Comparison of ENCODE assay signal across 8 mouse cellular contexts in genomic region chr1:93825105-93825674, GRCm38 (mm10). TPM values are rescaled to one million over a fixed set of nuclear protein-coding genes. Genes with fewer than 3 reads are reported as not detected.
DNase-seq lines count a peak whose midpoint lies in the region; ATAC-seq and TF ChIP-seq lines count a peak whose summit lies in the region.

No protein-coding gene starts in this region.

- peak; percentile 70; the same call in 1 of the 2 replicates for TF ChIP-seq POLR2A in brain, embryonic 14.5 days (IDR thresholded peaks at IDR 0.05; ENCODE audit: borderline replicate concordance, extremely low read depth, insufficient read depth, insufficient read length, poor library complexity, severe bottlenecking)
- peak; percentile 93 for TF ChIP-seq POLR2A in liver, adult 2 months (IDR thresholded peaks at IDR 0.05; ENCODE audit: extremely low read depth, insufficient read depth, low read length)
- peak; percentile 98 for TF ChIP-seq POLR2A in myocyte (IDR thresholded peaks at IDR 0.05; ENCODE audit: insufficient read length, low read depth)

- TF ChIP-seq CTCF in C2C12 (IDR thresholded peaks at IDR 0.05; ENCODE audit: control insufficient read depth, insufficient read depth, insufficient read length): no peak
- TF ChIP-seq CTCF in brain, embryonic 14.5 days (IDR thresholded peaks at IDR 0.05; ENCODE audit: borderline replicate concordance, extremely low read depth, insufficient read depth, insufficient read length): no peak
- TF ChIP-seq CTCF in liver, adult 2 months (IDR thresholded peaks at IDR 0.05; ENCODE audit: low read depth, low read length): no peak

- H3K9ac ChIP-seq in heart, embryonic 11.5 days (ENCODE audit: low read depth, low read length): peak overlapping the region; percentile 77
- H3K9ac ChIP-seq in kidney, embryonic 16.5 days (replicated peaks; ENCODE audit: low read length): peak overlapping the region; percentile 68
- H3K9ac ChIP-seq in liver, adult 2 months (ENCODE audit: low read depth, low read length): peak overlapping the region; percentile 79

- peaks cover 40% of the 10 kb centered on the region for H3K4me1 ChIP-seq in erythroblast, embryonic 14.5 days (ENCODE audit: control insufficient read depth)
- H3K4me1 ChIP-seq in heart, embryonic 11.5 days (ENCODE audit: control insufficient read depth, insufficient read depth, low read length): peaks cover 7% of the 10 kb centered on the region
- peaks cover 6% of the 10 kb centered on the region; the same call in 1 of the 2 replicates for H3K4me1 ChIP-seq in kidney, embryonic 16.5 days (ENCODE audit: insufficient read depth, low read length)
- peaks cover 2% of the 10 kb centered on the region; the same call in 1 of the 2 replicates for H3K4me1 ChIP-seq in liver, adult 2 months (ENCODE audit: control insufficient read depth, insufficient read depth, low read length)

- H3K79me3 ChIP-seq in C2C12 (ENCODE audit: low read depth): no peaks in the 10 kb centered on the region

- H3ac ChIP-seq in C2C12 (ENCODE audit: control insufficient read depth, insufficient read length, low read depth) (peak overlapping the region; percentile 94), myocyte (ENCODE audit: control insufficient read depth, insufficient read length) (peak overlapping the region; percentile 1)

- ATAC-seq in heart, embryonic 11.5 days (replicated peaks; ENCODE audit: insufficient number of reproducible peaks, low FRiP score, low TSS enrichment): peak; percentile 95
- ATAC-seq in kidney, embryonic 16.5 days (ENCODE audit: low FRiP score, low TSS enrichment): peak; percentile 98

- WGBS in heart, embryonic 11.5 days (ENCODE audit: insufficient replicate concordance): under 1% methylated on average over 30 of the region's 30 CpGs
- WGBS in kidney, embryonic 16.5 days: 0% methylated on average over 30 of the region's 30 CpGs
- WGBS in liver, adult 2 months: under 1% methylated on average over 30 of the region's 30 CpGs

- peak overlapping the region; percentile 93 for H3K27ac ChIP-seq in heart, embryonic 11.5 days (ENCODE audit: low read depth, low read length)
- H3K27ac ChIP-seq in kidney, embryonic 16.5 days (ENCODE audit: low read length): peak overlapping the region; percentile 94
- peak overlapping the region; percentile 85 for H3K27ac ChIP-seq in liver, adult 2 months (replicated peaks; ENCODE audit: insufficient read depth, low read depth, low read length)

- peak; percentile 99 for DNase-seq in brain, embryonic 14.5 days (ENCODE audit: low read depth)
- DNase-seq in liver, adult 2 months (ENCODE audit: extremely low read depth, low read depth, low spot score): peak; percentile 94
- peak; percentile 99 for DNase-seq in splenic B cell, adult 2 months (ENCODE audit: low read depth, low spot score)

- peak overlapping the region; percentile 89 for H3K4me2 ChIP-seq in heart, embryonic 11.5 days
- peak overlapping the region; percentile 85 for H3K4me2 ChIP-seq in kidney, embryonic 16.5 days (replicated peaks; ENCODE audit: low read depth, low read length)
- peak overlapping the region; percentile 98 for H3K4me2 ChIP-seq in myocyte (ENCODE audit: low read depth)

- H3K79me2 ChIP-seq in C2C12 (ENCODE audit: control insufficient read depth, insufficient read depth) (no peaks in the 10 kb centered on the region), myocyte (ENCODE audit: control insufficient read depth, insufficient read depth) (no peaks in the 10 kb centered on the region)
- H3K79me2 ChIP-seq in liver, adult 2 months (ENCODE audit: control insufficient read depth, insufficient read depth, low read length): no peaks in the 10 kb centered on the region

- H3K36me3 ChIP-seq in C2C12 (ENCODE audit: control insufficient read depth, insufficient read depth) (peaks cover 7% of the 10 kb centered on the region), myocyte (ENCODE audit: control insufficient read depth, insufficient read depth) (no peaks in the 10 kb centered on the region)
- peaks cover 46% of the 10 kb centered on the region for H3K36me3 ChIP-seq in erythroblast, embryonic 14.5 days (ENCODE audit: control insufficient read depth)
- H3K36me3 ChIP-seq in heart, embryonic 11.5 days (ENCODE audit: control insufficient read depth, insufficient read depth, low read length): peaks cover 7% of the 10 kb centered on the region; the same call in 1 of the 2 replicates
- H3K36me3 ChIP-seq in kidney, embryonic 16.5 days (ENCODE audit: insufficient read depth, low read length): peaks cover 9% of the 10 kb centered on the region; the same call in 1 of the 2 replicates
- peaks cover 2% of the 10 kb centered on the region; the same call in 1 of the 2 replicates for H3K36me3 ChIP-seq in liver, adult 2 months (ENCODE audit: control insufficient read depth, insufficient read depth, low read length)
- no peaks in the 10 kb centered on the region for H3K36me3 ChIP-seq in splenic B cell, adult 2 months (ENCODE audit: control insufficient read depth, insufficient read depth, low read length, poor library complexity, severe bottlenecking)

- H3K27me3 ChIP-seq in C2C12 (ENCODE audit: control insufficient read depth, insufficient read depth, insufficient read length) (no peaks in the 10 kb centered on the region), myocyte (ENCODE audit: control insufficient read depth, insufficient read depth, insufficient read length) (no peaks in the 10 kb centered on the region)
- H3K27me3 ChIP-seq in erythroblast, embryonic 14.5 days (ENCODE audit: control insufficient read depth): no peaks in the 10 kb centered on the region
- no peaks in the 10 kb centered on the region for H3K27me3 ChIP-seq in heart, embryonic 11.5 days (ENCODE audit: control insufficient read depth, insufficient read depth, low read length)
- no peaks in the 10 kb centered on the region for H3K27me3 ChIP-seq in kidney, embryonic 16.5 days (ENCODE audit: insufficient read depth, low read length)
- H3K27me3 ChIP-seq in liver, adult 2 months (ENCODE audit: control insufficient read depth, insufficient read depth, low read length): no peaks in the 10 kb centered on the region
- no peaks in the 10 kb centered on the region for H3K27me3 ChIP-seq in splenic B cell, adult 2 months (ENCODE audit: control insufficient read depth, insufficient read depth, low read length, poor library complexity, severe bottlenecking)

- no peaks in the 10 kb centered on the region for H3K9me3 ChIP-seq in erythroblast, embryonic 14.5 days (ENCODE audit: control insufficient read depth, low read length)
- H3K9me3 ChIP-seq in heart, embryonic 11.5 days (replicated peaks; ENCODE audit: control insufficient read depth, low read length): no peaks in the 10 kb centered on the region
- H3K9me3 ChIP-seq in kidney, embryonic 16.5 days (ENCODE audit: low read length): no peaks in the 10 kb centered on the region

- H3K4me3 ChIP-seq in C2C12 (ENCODE audit: insufficient read depth, poor library complexity, severe bottlenecking) (peak overlapping the region; percentile 35), myocyte (peak overlapping the region; percentile 49)
- peak overlapping the region; percentile 75 for H3K4me3 ChIP-seq in erythroblast, embryonic 14.5 days (replicated peaks)
- peak overlapping the region; percentile 61 for H3K4me3 ChIP-seq in heart, embryonic 11.5 days (ENCODE audit: low read depth, low read length)
- peak overlapping the region; percentile 56 for H3K4me3 ChIP-seq in kidney, embryonic 16.5 days (ENCODE audit: low read length)
- H3K4me3 ChIP-seq in liver, adult 2 months (ENCODE audit: insufficient read depth, low read depth, low read length): peak overlapping the region; percentile 71

TF ChIP-seq in C2C12, 6 proteins besides CTCF, POLR2A, EP300 and RAD21 (continues in another document):
- TF ChIP-seq MAX (IDR thresholded peaks at IDR 0.05): peak; percentile 38

TF ChIP-seq in myocyte, 11 proteins besides CTCF, POLR2A, EP300 and RAD21 (continues in another document):
- no peak for TF ChIP-seq CEBPB (IDR thresholded peaks at IDR 0.05; ENCODE audit: insufficient read depth, poor library complexity, severe bottlenecking)

RNA-seq across cellular contexts. Expression of gene D2hgdh, which starts 0.5 kb away (rescaled TPM):
- 6.6 TPM for polyA plus RNA-seq in C2C12 (2012; fragmentation: generic; extraction: Trizol)
- 23.2 and 24.2 TPM in 2 replicates for polyA plus RNA-seq in brain, embryonic 14.5 days (2012; rRNA removed)
- polyA plus RNA-seq in erythroblast, embryonic 14.5 days (2012): 0.13 and 0.14 TPM in 2 replicates
- polyA plus RNA-seq in heart, embryonic 11.5 days (2014; fragmentation: Nextera tagmentation; extraction: Ambion mirVana): 12.0 and 12.9 TPM in 2 replicates
- 19.2 and 22.3 TPM in 2 replicates for polyA plus RNA-seq in kidney, embryonic 16.5 days (2015; fragmentation: Nextera tagmentation; extraction: Ambion mirVana)
- 23.4 and 24.8 TPM in 2 replicates for total RNA-seq in liver, adult 2 months (2014; rRNA removed)
- 26.1 and 27.8 TPM in 2 replicates for polyA plus RNA-seq in liver, adult 2 months (2012; rRNA removed)
- 7.6 TPM for polyA plus RNA-seq in myocyte (2012; fragmentation: generic; extraction: Trizol)

RNA-seq across cellular contexts. Expression of gene Ing5, which starts 21.4 kb away (rescaled TPM):
- polyA plus RNA-seq in C2C12 (2012; fragmentation: generic; extraction: Trizol): 6.1 TPM
- polyA plus RNA-seq in brain, embryonic 14.5 days (2012; rRNA removed): 9.0 and 10.2 TPM in 2 replicates
- 0.26 and 0.33 TPM in 2 replicates for polyA plus RNA-seq in erythroblast, embryonic 14.5 days (2012)
- 14.4 and 15.5 TPM in 2 replicates for polyA plus RNA-seq in heart, embryonic 11.5 days (2014; fragmentation: Nextera tagmentation; extraction: Ambion mirVana)
- polyA plus RNA-seq in kidney, embryonic 16.5 days (2015; fragmentation: Nextera tagmentation; extraction: Ambion mirVana): 20.6 TPM in 2 replicates
- 4.4 and 5.5 TPM in 2 replicates for total RNA-seq in liver, adult 2 months (2014; rRNA removed)
- 2.2 and 2.7 TPM in 2 replicates for polyA plus RNA-seq in liver, adult 2 months (2012; rRNA removed)
- polyA plus RNA-seq in myocyte (2012; fragmentation: generic; extraction: Trizol): 3.3 TPM

RNA-seq across cellular contexts. Expression of gene Dtymk, which starts 23.5 kb away (rescaled TPM):
- polyA plus RNA-seq in C2C12 (2012; fragmentation: generic; extraction: Trizol) (255 TPM), myocyte (2012; fragmentation: generic; extraction: Trizol) (81.4 TPM)
- 145 and 243 TPM in 2 replicates for polyA plus RNA-seq in brain, embryonic 14.5 days (2012; rRNA removed)
- polyA plus RNA-seq in erythroblast, embryonic 14.5 days (2012): 8.8 and 10.0 TPM in 2 replicates
- polyA plus RNA-seq in heart, embryonic 11.5 days (2014; fragmentation: Nextera tagmentation; extraction: Ambion mirVana): 201 and 206 TPM in 2 replicates
- polyA plus RNA-seq in kidney, embryonic 16.5 days (2015; fragmentation: Nextera tagmentation; extraction: Ambion mirVana): 233 and 259 TPM in 2 replicates
- 26.3 and 27.7 TPM in 2 replicates for total RNA-seq in liver, adult 2 months (2014; rRNA removed)
- 18.7 and 28.4 TPM in 2 replicates for polyA plus RNA-seq in liver, adult 2 months (2012; rRNA removed)

RNA-seq across cellular contexts. Expression of gene Gal3st2, which starts 35.9 kb away (rescaled TPM):
- polyA plus RNA-seq in C2C12 (2012; fragmentation: generic; extraction: Trizol) (not detected), myocyte (2012; fragmentation: generic; extraction: Trizol) (0.14 TPM)
- not detected in 2 replicates for polyA plus RNA-seq in brain, embryonic 14.5 days (2012; rRNA removed)
- not detected in 2 replicates for polyA plus RNA-seq in erythroblast, embryonic 14.5 days (2012)
- polyA plus RNA-seq in heart, embryonic 11.5 days (2014; fragmentation: Nextera tagmentation; extraction: Ambion mirVana): 0.17 TPM in 1 of 2 replicates, not detected in the other
- polyA plus RNA-seq in kidney, embryonic 16.5 days (2015; fragmentation: Nextera tagmentation; extraction: Ambion mirVana): 0.10 TPM in 1 of 2 replicates, not detected in the other
- total RNA-seq in liver, adult 2 months (2014; rRNA removed): 0.37 TPM in 1 of 2 replicates, not detected in the other
- not detected in 2 replicates for polyA plus RNA-seq in liver, adult 2 months (2012; rRNA removed)

Comparison
In these comparisons a context has a peak if more than half of its experiments do, and no peak if none do; other contexts are left out.
1. Peak in every context shown above with its lines: DNase-seq, ATAC-seq, H3K4me3 ChIP-seq and H3K27ac ChIP-seq.